Mouse (Mus musculus): ENCODE results near the gene Pwwp2b. TPM values are rescaled to one million over a fixed set of nuclear protein-coding genes. Genes with fewer than 3 reads are reported as not detected.

The Pwwp2b gene
- polyA plus RNA-seq, 1 experiment: 7.5 TPM

GRCm38 (mm10) chr7:139221072-139221471, 27.2 kb upstream of the Pwwp2b start:
- Histone ChIP-seq H3K9me3 (replicated peaks; ENCODE audit: control insufficient read depth, insufficient read depth, low read length, poor library complexity, severe bottlenecking) (no peaks in the 10 kb centered on the region), H3K4me1 (ENCODE audit: control insufficient read depth, insufficient read depth, low read length) (no peaks in the 10 kb centered on the region), H3K4me3 (ENCODE audit: low read depth, low read length) (no peak overlapping the region), H3K27ac (ENCODE audit: insufficient read depth, low read length) (no peak overlapping the region), H3K27me3 (ENCODE audit: control insufficient read depth, insufficient read depth, low read length, poor library complexity, severe bottlenecking) (no peaks in the 10 kb centered on the region), H3K36me3 (ENCODE audit: control insufficient read depth, insufficient read depth, low read length, poor library complexity, severe bottlenecking) (no peaks in the 10 kb centered on the region), H3K9ac (ENCODE audit: low read depth, poor library complexity, severe bottlenecking) (no peak overlapping the region)
- TF ChIP-seq POLR2A (IDR thresholded peaks at IDR 0.05; ENCODE audit: insufficient read depth, low read length): no peak
- TF ChIP-seq EP300 (IDR thresholded peaks at IDR 0.05; ENCODE audit: insufficient read depth, low read depth, low read length): no peak
- TF ChIP-seq CTCF (IDR thresholded peaks at IDR 0.05; ENCODE audit: low read depth, low read length): no peak

- Histone ChIP-seq H3K4me1 (ENCODE audit: control insufficient read depth, insufficient read depth, low read length) (no peaks in the 10 kb centered on the region), H3K27me3 (ENCODE audit: control insufficient read depth, insufficient read depth, low read length, poor library complexity, severe bottlenecking) (no peaks in the 10 kb centered on the region), H3K36me3 (ENCODE audit: control insufficient read depth, insufficient read depth, low read length, poor library complexity, severe bottlenecking) (no peaks in the 10 kb centered on the region), H3K4me3 (ENCODE audit: low read depth, low read length) (no peak overlapping the region), H3K27ac (ENCODE audit: insufficient read depth, low read length) (no peak overlapping the region), H3K9me3 (replicated peaks; ENCODE audit: control insufficient read depth, insufficient read depth, low read length, poor library complexity, severe bottlenecking) (no peaks in the 10 kb centered on the region), H3K9ac (ENCODE audit: low read depth, poor library complexity, severe bottlenecking) (no peak overlapping the region)
- TF ChIP-seq CTCF (IDR thresholded peaks at IDR 0.05; ENCODE audit: low read depth, low read length) (no peak), EP300 (IDR thresholded peaks at IDR 0.05; ENCODE audit: insufficient read depth, low read depth, low read length) (no peak)
These were observed 26.4 kb upstream of the Pwwp2b start for GRCm38 (mm10) chr7:139221856-139222255.

GRCm38 (mm10) chr7:139222341-139222740, 25.9 kb upstream of the Pwwp2b start:
- TF ChIP-seq CTCF (IDR thresholded peaks at IDR 0.05; ENCODE audit: low read depth, low read length) (no peak), POLR2A (IDR thresholded peaks at IDR 0.05; ENCODE audit: insufficient read depth, low read length) (no peak), EP300 (IDR thresholded peaks at IDR 0.05; ENCODE audit: insufficient read depth, low read depth, low read length) (no peak)
- Histone ChIP-seq H3K9ac (ENCODE audit: low read depth, poor library complexity, severe bottlenecking) (no peak overlapping the region), H3K27me3 (ENCODE audit: control insufficient read depth, insufficient read depth, low read length, poor library complexity, severe bottlenecking) (no peaks in the 10 kb centered on the region), H3K4me1 (ENCODE audit: control insufficient read depth, insufficient read depth, low read length) (no peaks in the 10 kb centered on the region), H3K4me3 (ENCODE audit: low read depth, low read length) (no peak overlapping the region), H3K9me3 (replicated peaks; ENCODE audit: control insufficient read depth, insufficient read depth, low read length, poor library complexity, severe bottlenecking) (no peaks in the 10 kb centered on the region), H3K36me3 (ENCODE audit: control insufficient read depth, insufficient read depth, low read length, poor library complexity, severe bottlenecking) (no peaks in the 10 kb centered on the region), H3K27ac (ENCODE audit: insufficient read depth, low read length) (no peak overlapping the region)

GRCm38 (mm10) chr7:139224070-139224469, 24.2 kb upstream of the Pwwp2b start:
- H3K4me1 ChIP-seq (ENCODE audit: control insufficient read depth, insufficient read depth, low read length): no peaks in the 10 kb centered on the region
- H3K9ac ChIP-seq (ENCODE audit: low read depth, poor library complexity, severe bottlenecking): no peak overlapping the region
- no peaks in the 10 kb centered on the region for H3K27me3 ChIP-seq (ENCODE audit: control insufficient read depth, insufficient read depth, low read length, poor library complexity, severe bottlenecking)
- H3K27ac ChIP-seq (ENCODE audit: insufficient read depth, low read length): no peak overlapping the region
- no peak for TF ChIP-seq CTCF (IDR thresholded peaks at IDR 0.05; ENCODE audit: low read depth, low read length)
- TF ChIP-seq EP300 (IDR thresholded peaks at IDR 0.05; ENCODE audit: insufficient read depth, low read depth, low read length): no peak
- no peak for TF ChIP-seq POLR2A (IDR thresholded peaks at IDR 0.05; ENCODE audit: insufficient read depth, low read length)
- H3K36me3 ChIP-seq (ENCODE audit: control insufficient read depth, insufficient read depth, low read length, poor library complexity, severe bottlenecking): no peaks in the 10 kb centered on the region
- H3K4me3 ChIP-seq (ENCODE audit: low read depth, low read length): no peak overlapping the region
- H3K9me3 ChIP-seq (replicated peaks; ENCODE audit: control insufficient read depth, insufficient read depth, low read length, poor library complexity, severe bottlenecking): no peaks in the 10 kb centered on the region

GRCm38 (mm10) chr7:139224725-139225124, 23.6 kb upstream of the Pwwp2b start:
- Histone ChIP-seq H3K36me3 (ENCODE audit: control insufficient read depth, insufficient read depth, low read length, poor library complexity, severe bottlenecking) (no peaks in the 10 kb centered on the region), H3K9ac (ENCODE audit: low read depth, poor library complexity, severe bottlenecking) (no peak overlapping the region), H3K27me3 (ENCODE audit: control insufficient read depth, insufficient read depth, low read length, poor library complexity, severe bottlenecking) (no peaks in the 10 kb centered on the region), H3K4me1 (ENCODE audit: control insufficient read depth, insufficient read depth, low read length) (no peaks in the 10 kb centered on the region), H3K27ac (ENCODE audit: insufficient read depth, low read length) (no peak overlapping the region), H3K4me3 (ENCODE audit: low read depth, low read length) (no peak overlapping the region), H3K9me3 (replicated peaks; ENCODE audit: control insufficient read depth, insufficient read depth, low read length, poor library complexity, severe bottlenecking) (no peaks in the 10 kb centered on the region)
- TF ChIP-seq CTCF (IDR thresholded peaks at IDR 0.05; ENCODE audit: low read depth, low read length): no peak
- TF ChIP-seq POLR2A (IDR thresholded peaks at IDR 0.05; ENCODE audit: insufficient read depth, low read length): no peak
- TF ChIP-seq EP300 (IDR thresholded peaks at IDR 0.05; ENCODE audit: insufficient read depth, low read depth, low read length): no peak

- no peaks in the 10 kb centered on the region for H3K36me3 ChIP-seq (ENCODE audit: control insufficient read depth, insufficient read depth, low read length, poor library complexity, severe bottlenecking)
- TF ChIP-seq POLR2A (IDR thresholded peaks at IDR 0.05; ENCODE audit: insufficient read depth, low read length): no peak
- TF ChIP-seq CTCF (IDR thresholded peaks at IDR 0.05; ENCODE audit: low read depth, low read length): no peak
- TF ChIP-seq EP300 (IDR thresholded peaks at IDR 0.05; ENCODE audit: insufficient read depth, low read depth, low read length): no peak
- H3K27me3 ChIP-seq (ENCODE audit: control insufficient read depth, insufficient read depth, low read length, poor library complexity, severe bottlenecking): no peaks in the 10 kb centered on the region
- H3K4me1 ChIP-seq (ENCODE audit: control insufficient read depth, insufficient read depth, low read length): no peaks in the 10 kb centered on the region
- no peak overlapping the region for H3K9ac ChIP-seq (ENCODE audit: low read depth, poor library complexity, severe bottlenecking)
- H3K4me3 ChIP-seq (ENCODE audit: low read depth, low read length): no peak overlapping the region
- H3K27ac ChIP-seq (ENCODE audit: insufficient read depth, low read length): no peak overlapping the region
- no peaks in the 10 kb centered on the region for H3K9me3 ChIP-seq (replicated peaks; ENCODE audit: control insufficient read depth, insufficient read depth, low read length, poor library complexity, severe bottlenecking)
These were observed 21.9 kb upstream of the Pwwp2b start for GRCm38 (mm10) chr7:139226416-139226815.

Data from ES-Bruce4 (cell line).